ENCODE assay signal across 21 mouse cellular contexts in the genomic region with DNA sequence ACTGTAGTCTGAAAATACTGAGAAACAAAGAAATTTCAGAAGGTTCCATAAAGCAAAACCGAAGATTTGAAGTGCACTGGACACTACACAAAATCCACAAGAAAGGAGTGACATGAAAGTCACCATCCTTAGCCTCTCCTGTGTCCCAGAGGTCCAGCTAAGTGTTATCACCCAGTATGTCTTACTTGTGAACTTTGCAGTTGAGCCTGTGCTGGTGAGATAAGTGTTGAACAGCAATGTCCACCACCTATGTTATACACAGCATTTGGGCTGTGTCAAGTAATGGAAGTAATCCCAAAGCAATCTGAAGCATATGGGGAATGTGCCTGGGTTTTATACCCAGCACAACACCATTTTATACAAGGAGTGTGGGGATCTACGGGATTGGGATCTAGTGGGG.
DNase-seq lines count a peak whose midpoint lies in the region; ATAC-seq and TF ChIP-seq lines count a peak whose summit lies in the region.
"Had no signal": no experiment of that assay in that cellular context is flagged by ENCODE, and none has a peak within 500 bp of the region (broad histone marks: within the 10 kb centered on the region; RNA-seq: fewer than 3 reads in every experiment).

No protein-coding gene starts in this region.

- no peak overlapping the region for H3K27ac ChIP-seq in stomach, embryonic 15.5 days
- H3K27ac ChIP-seq in stomach, postnatal 0 days (replicated peaks) = no peak overlapping the region
- H3K27ac ChIP-seq in liver, embryonic 11.5 days (ENCODE audit: low read depth, low read length) = peak overlapping the region; percentile 60; the same call in 1 of the 2 replicates
- peak overlapping the region; percentile 95 for H3K27ac ChIP-seq in liver, embryonic 15.5 days (replicated peaks)
- H3K27ac ChIP-seq in forebrain, embryonic 10.5 days = no peak overlapping the region
- H3K27ac ChIP-seq: embryonic facial prominence, embryonic 12.5 days; heart, adult 2 months; heart, embryonic 15.5 days; hindbrain, embryonic 13.5 days; hindbrain, postnatal 0 days had no signal

- 74% methylated on average over 2 of the region's 2 CpGs for WGBS in stomach, embryonic 15.5 days
- 77% methylated on average over 2 of the region's 2 CpGs for WGBS in stomach, postnatal 0 days
- 54% methylated on average over 2 of the region's 2 CpGs for WGBS in liver, embryonic 11.5 days
- 32% methylated on average over 2 of the region's 2 CpGs for WGBS in liver, embryonic 15.5 days (ENCODE audit: insufficient replicate concordance)
- 66% methylated on average over 2 of the region's 2 CpGs for WGBS in forebrain, embryonic 10.5 days

- no peaks in the 10 kb centered on the region for H3K9me3 ChIP-seq in stomach, embryonic 15.5 days
- no peaks in the 10 kb centered on the region for H3K9me3 ChIP-seq in stomach, postnatal 0 days (ENCODE audit: control insufficient read depth, low read length)
- no peaks in the 10 kb centered on the region for H3K9me3 ChIP-seq in liver, embryonic 11.5 days (ENCODE audit: control insufficient read depth, low read length)
- no peaks in the 10 kb centered on the region for H3K9me3 ChIP-seq in liver, embryonic 15.5 days (replicated peaks)
- H3K9me3 ChIP-seq in forebrain, embryonic 10.5 days = no peaks in the 10 kb centered on the region
- H3K9me3 ChIP-seq: embryonic facial prominence, embryonic 12.5 days; heart, embryonic 15.5 days; hindbrain, embryonic 13.5 days had no signal

- no peaks in the 10 kb centered on the region for H3K36me3 ChIP-seq in stomach, embryonic 15.5 days
- no peaks in the 10 kb centered on the region for H3K36me3 ChIP-seq in stomach, postnatal 0 days (ENCODE audit: control insufficient read depth, insufficient read depth, low read length)
- no peaks in the 10 kb centered on the region for H3K36me3 ChIP-seq in liver, embryonic 11.5 days (ENCODE audit: control insufficient read depth, insufficient read depth, low read length)
- no peaks in the 10 kb centered on the region for H3K36me3 ChIP-seq in liver, embryonic 15.5 days (replicated peaks)
- no peaks in the 10 kb centered on the region for H3K36me3 ChIP-seq in forebrain, embryonic 10.5 days (replicated peaks)
- H3K36me3 ChIP-seq: heart, embryonic 15.5 days had no signal

- no peak for DNase-seq in stomach, postnatal 0 days (ENCODE audit: low spot score)
- no peak for DNase-seq in liver, embryonic 11.5 days (ENCODE audit: low spot score)
- no peak for DNase-seq in gastrocnemius, postnatal 36 days
- no peak for DNase-seq in gastrocnemius, postnatal 25 days
- DNase-seq in forebrain, embryonic 10.5 days (ENCODE audit: extremely low spot score, low spot score) = no peak
- DNase-seq: adrenal gland, adult 2 months; adrenal gland, postnatal 25 days; cerebellum, adult 11-12 months; cerebellum, adult 9-10 months; cerebellum, postnatal 25 days; heart, adult 2 months; heart, postnatal 14 days had no signal

- H3K4me3 ChIP-seq in stomach, embryonic 15.5 days (replicated peaks) = no peak overlapping the region
- H3K4me3 ChIP-seq in stomach, postnatal 0 days (ENCODE audit: low read depth, low read length) = no peak overlapping the region
- H3K4me3 ChIP-seq in liver, embryonic 11.5 days (ENCODE audit: low read depth, low read length) = no peak overlapping the region
- H3K4me3 ChIP-seq in liver, embryonic 15.5 days (replicated peaks) = peak overlapping the region; percentile 29
- no peak overlapping the region for H3K4me3 ChIP-seq in forebrain, embryonic 10.5 days
- H3K4me3 ChIP-seq: embryonic facial prominence, embryonic 12.5 days; heart, adult 2 months; heart, embryonic 15.5 days; hindbrain, embryonic 13.5 days had no signal

- ATAC-seq in stomach, embryonic 15.5 days (ENCODE audit: insufficient read depth, low FRiP score, low read depth) = peak; percentile 74; the same call in 1 of the 2 replicates
- no peak for ATAC-seq in stomach, postnatal 0 days (ENCODE audit: low FRiP score, low TSS enrichment)
- peak; percentile 69 for ATAC-seq in liver, embryonic 11.5 days (replicated peaks; ENCODE audit: low FRiP score)
- ATAC-seq in liver, embryonic 15.5 days (ENCODE audit: insufficient read depth) = peak; percentile 86
- ATAC-seq: forebrain, embryonic 14.5 days; hindbrain, postnatal 0 days; Patski had no signal

- TF ChIP-seq CTCF in stomach, postnatal 0 days (IDR thresholded peaks at IDR 0.05; ENCODE audit: low read depth) = no peak

- H3K27me3 ChIP-seq in stomach, embryonic 15.5 days (replicated peaks) = no peaks in the 10 kb centered on the region
- no peaks in the 10 kb centered on the region for H3K27me3 ChIP-seq in stomach, postnatal 0 days (ENCODE audit: control insufficient read depth, insufficient read depth, low read length)
- no peaks in the 10 kb centered on the region for H3K27me3 ChIP-seq in liver, embryonic 11.5 days (replicated peaks; ENCODE audit: control insufficient read depth, insufficient read depth, low read length)
- H3K27me3 ChIP-seq in liver, embryonic 15.5 days = no peaks in the 10 kb centered on the region
- H3K27me3 ChIP-seq in forebrain, embryonic 10.5 days (ENCODE audit: poor library complexity, severe bottlenecking) = no peaks in the 10 kb centered on the region
- H3K27me3 ChIP-seq: embryonic facial prominence, embryonic 12.5 days; heart, embryonic 15.5 days had no signal

- TF ChIP-seq EP300 in stomach, postnatal 0 days (optimal IDR thresholded peaks at IDR 0.05) = no peak

- intact Hi-C loops in gastrocnemius, postnatal 36 days (cut with DNase I) = no loop called here

- H3K9ac ChIP-seq in stomach, embryonic 15.5 days = no peak overlapping the region
- H3K9ac ChIP-seq in stomach, postnatal 0 days (ENCODE audit: low read length) = no peak overlapping the region
- no peak overlapping the region for H3K9ac ChIP-seq in liver, embryonic 11.5 days (ENCODE audit: low read depth, low read length)
- H3K9ac ChIP-seq in liver, embryonic 15.5 days = peak overlapping the region; percentile 45; the same call in 1 of the 2 replicates
- H3K9ac ChIP-seq: embryonic facial prominence, embryonic 12.5 days; heart, embryonic 15.5 days; hindbrain, embryonic 13.5 days had no signal

- H3K4me1 ChIP-seq in stomach, embryonic 15.5 days = no peaks in the 10 kb centered on the region
- no peaks in the 10 kb centered on the region for H3K4me1 ChIP-seq in stomach, postnatal 0 days (replicated peaks; ENCODE audit: control insufficient read depth, insufficient read depth)
- no peaks in the 10 kb centered on the region for H3K4me1 ChIP-seq in liver, embryonic 11.5 days (replicated peaks; ENCODE audit: control insufficient read depth, insufficient read depth, low read length)
- peaks cover 27% of the 10 kb centered on the region for H3K4me1 ChIP-seq in liver, embryonic 15.5 days (replicated peaks)
- no peaks in the 10 kb centered on the region; the same call in 1 of the 2 replicates for H3K4me1 ChIP-seq in forebrain, embryonic 10.5 days
- H3K4me1 ChIP-seq: embryonic facial prominence, embryonic 12.5 days; heart, embryonic 15.5 days; hindbrain, embryonic 13.5 days had no signal

- no peak overlapping the region for H3K4me2 ChIP-seq in stomach, embryonic 15.5 days
- H3K4me2 ChIP-seq in stomach, postnatal 0 days (replicated peaks; ENCODE audit: low read depth) = no peak overlapping the region
- no peak overlapping the region for H3K4me2 ChIP-seq in liver, embryonic 11.5 days
- peak overlapping the region; percentile 59 for H3K4me2 ChIP-seq in liver, embryonic 15.5 days
- H3K4me2 ChIP-seq: embryonic facial prominence, embryonic 12.5 days; heart, embryonic 11.5 days; heart, embryonic 15.5 days; hindbrain, embryonic 13.5 days had no signal

Comparison
In these comparisons a context has a peak if more than half of its experiments do, and no peak if none do; other contexts are left out.
1. H3K27ac ChIP-seq: peak in liver, embryonic 11.5 days (single experiment) and liver, embryonic 15.5 days (single experiment); none in stomach, embryonic 15.5 days (single experiment), stomach, postnatal 0 days (single experiment) and forebrain, embryonic 10.5 days (single experiment).